Mouse (Mus musculus) stomach, postnatal 0 days (tissue): ENCODE data around the gene Eif3d.

Experiments
- CTCF ChIP-seq: IDR thresholded peaks from 2 replicates; pipeline ENCODE4 v1.5.1; 2016; ENCODE audit warnings: antibody characterized with exemption, low read depth, mild to moderate bottlenecking, moderate library complexity
- EP300 ChIP-seq: optimal IDR thresholded peaks from 2 replicates; pipeline ENCODE3; 2016; ENCODE audit warnings: antibody characterized with exemption

DNA sequence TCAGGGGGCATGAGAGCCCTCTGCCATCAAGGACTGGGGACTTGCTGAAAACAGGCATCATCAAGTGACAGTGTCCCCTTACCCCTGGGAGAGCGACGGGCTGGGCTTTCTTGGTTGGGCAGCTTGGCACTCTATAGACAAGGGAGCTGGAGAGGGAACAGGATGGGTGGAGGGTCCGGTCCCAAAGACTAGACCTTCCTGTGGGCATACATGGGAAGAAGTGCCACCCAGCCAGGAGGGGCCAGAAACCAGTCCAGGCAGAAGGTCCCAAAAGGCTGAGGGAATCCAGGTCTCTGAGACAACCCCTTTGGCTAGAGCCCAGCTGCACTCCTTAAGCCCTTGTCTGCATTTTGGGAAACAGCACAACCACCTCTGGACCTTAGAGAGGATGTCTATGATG, 56.1 kb downstream of the Eif3d start:
- TF ChIP-seq CTCF = no peak
- TF ChIP-seq EP300 = no peak
